Mouse (Mus musculus): ENCODE results near the gene Klhl10. TPM values are rescaled to one million over a fixed set of nuclear protein-coding genes. Genes with fewer than 3 reads are reported as not detected.
A peak's percentile ranks its signal among the peaks of the same experiment; 100 is the strongest.

Gene Klhl10
- polyA plus RNA-seq, 1 experiment: 0.90 TPM

- no peaks in the 10 kb centered on the region for H3K9me3 ChIP-seq (replicated peaks; ENCODE audit: control insufficient read depth, insufficient read depth, low read length, poor library complexity, severe bottlenecking)
- H3K4me1 ChIP-seq (ENCODE audit: control insufficient read depth, insufficient read depth, low read length): no peaks in the 10 kb centered on the region
- H3K27me3 ChIP-seq (ENCODE audit: control insufficient read depth, insufficient read depth, low read length, poor library complexity, severe bottlenecking): no peaks in the 10 kb centered on the region
- no peak overlapping the region for H3K4me3 ChIP-seq (ENCODE audit: low read depth, low read length)
- H3K27ac ChIP-seq (ENCODE audit: insufficient read depth, low read length): no peak overlapping the region
- no peaks in the 10 kb centered on the region for H3K36me3 ChIP-seq (ENCODE audit: control insufficient read depth, insufficient read depth, low read length, poor library complexity, severe bottlenecking)
- H3K9ac ChIP-seq (ENCODE audit: low read depth, poor library complexity, severe bottlenecking): no peak overlapping the region
- TF ChIP-seq CTCF (IDR thresholded peaks at IDR 0.05; ENCODE audit: low read depth, low read length) (no peak), EP300 (IDR thresholded peaks at IDR 0.05; ENCODE audit: insufficient read depth, low read depth, low read length) (no peak), POLR2A (IDR thresholded peaks at IDR 0.05; ENCODE audit: insufficient read depth, low read length) (no peak)
Observed at GRCm38 (mm10) chr11:100404456-100405074, 37.2 kb upstream of the Klhl10 start.

GRCm38 (mm10) chr11:100406273-100406672, 35.4 kb upstream of the Klhl10 start:
- no peaks in the 10 kb centered on the region for H3K27me3 ChIP-seq (ENCODE audit: control insufficient read depth, insufficient read depth, low read length, poor library complexity, severe bottlenecking)
- TF ChIP-seq CTCF (IDR thresholded peaks at IDR 0.05; ENCODE audit: low read depth, low read length) (no peak), EP300 (IDR thresholded peaks at IDR 0.05; ENCODE audit: insufficient read depth, low read depth, low read length) (no peak), POLR2A (IDR thresholded peaks at IDR 0.05; ENCODE audit: insufficient read depth, low read length) (no peak)
- no peaks in the 10 kb centered on the region for H3K9me3 ChIP-seq (replicated peaks; ENCODE audit: control insufficient read depth, insufficient read depth, low read length, poor library complexity, severe bottlenecking)
- H3K9ac ChIP-seq (ENCODE audit: low read depth, poor library complexity, severe bottlenecking): no peak overlapping the region
- H3K36me3 ChIP-seq (ENCODE audit: control insufficient read depth, insufficient read depth, low read length, poor library complexity, severe bottlenecking): no peaks in the 10 kb centered on the region
- H3K4me1 ChIP-seq (ENCODE audit: control insufficient read depth, insufficient read depth, low read length): no peaks in the 10 kb centered on the region
- H3K4me3 ChIP-seq (ENCODE audit: low read depth, low read length): no peak overlapping the region
- H3K27ac ChIP-seq (ENCODE audit: insufficient read depth, low read length): no peak overlapping the region

- Histone ChIP-seq H3K9ac (ENCODE audit: low read depth, poor library complexity, severe bottlenecking) (no peak overlapping the region), H3K4me1 (ENCODE audit: control insufficient read depth, insufficient read depth, low read length) (no peaks in the 10 kb centered on the region), H3K36me3 (ENCODE audit: control insufficient read depth, insufficient read depth, low read length, poor library complexity, severe bottlenecking) (no peaks in the 10 kb centered on the region), H3K27me3 (ENCODE audit: control insufficient read depth, insufficient read depth, low read length, poor library complexity, severe bottlenecking) (no peaks in the 10 kb centered on the region), H3K4me3 (ENCODE audit: low read depth, low read length) (no peak overlapping the region), H3K9me3 (replicated peaks; ENCODE audit: control insufficient read depth, insufficient read depth, low read length, poor library complexity, severe bottlenecking) (no peaks in the 10 kb centered on the region), H3K27ac (ENCODE audit: insufficient read depth, low read length) (no peak overlapping the region)
- TF ChIP-seq CTCF (IDR thresholded peaks at IDR 0.05; ENCODE audit: low read depth, low read length) (no peak), POLR2A (IDR thresholded peaks at IDR 0.05; ENCODE audit: insufficient read depth, low read length) (no peak), EP300 (IDR thresholded peaks at IDR 0.05; ENCODE audit: insufficient read depth, low read depth, low read length) (no peak)
Observed at GRCm38 (mm10) chr11:100406995-100407705, 34.6 kb upstream of the Klhl10 start.

GRCm38 (mm10) chr11:100408076-100408834, 33.5 kb upstream of the Klhl10 start:
- H3K9me3 ChIP-seq (replicated peaks; ENCODE audit: control insufficient read depth, insufficient read depth, low read length, poor library complexity, severe bottlenecking): no peaks in the 10 kb centered on the region
- no peaks in the 10 kb centered on the region for H3K36me3 ChIP-seq (ENCODE audit: control insufficient read depth, insufficient read depth, low read length, poor library complexity, severe bottlenecking)
- H3K4me3 ChIP-seq (ENCODE audit: low read depth, low read length): no peak overlapping the region
- no peak overlapping the region for H3K27ac ChIP-seq (ENCODE audit: insufficient read depth, low read length)
- H3K27me3 ChIP-seq (ENCODE audit: control insufficient read depth, insufficient read depth, low read length, poor library complexity, severe bottlenecking): no peaks in the 10 kb centered on the region
- no peaks in the 10 kb centered on the region for H3K4me1 ChIP-seq (ENCODE audit: control insufficient read depth, insufficient read depth, low read length)
- TF ChIP-seq POLR2A (IDR thresholded peaks at IDR 0.05; ENCODE audit: insufficient read depth, low read length) (no peak), CTCF (IDR thresholded peaks at IDR 0.05; ENCODE audit: low read depth, low read length) (peak; percentile 75)
- H3K9ac ChIP-seq (ENCODE audit: low read depth, poor library complexity, severe bottlenecking): no peak overlapping the region

- Histone ChIP-seq H3K4me1 (ENCODE audit: control insufficient read depth, insufficient read depth, low read length) (no peaks in the 10 kb centered on the region), H3K27ac (ENCODE audit: insufficient read depth, low read length) (no peak overlapping the region), H3K9ac (ENCODE audit: low read depth, poor library complexity, severe bottlenecking) (no peak overlapping the region), H3K27me3 (ENCODE audit: control insufficient read depth, insufficient read depth, low read length, poor library complexity, severe bottlenecking) (no peaks in the 10 kb centered on the region), H3K4me3 (ENCODE audit: low read depth, low read length) (no peak overlapping the region), H3K9me3 (replicated peaks; ENCODE audit: control insufficient read depth, insufficient read depth, low read length, poor library complexity, severe bottlenecking) (no peaks in the 10 kb centered on the region), H3K36me3 (ENCODE audit: control insufficient read depth, insufficient read depth, low read length, poor library complexity, severe bottlenecking) (no peaks in the 10 kb centered on the region)
- TF ChIP-seq POLR2A (IDR thresholded peaks at IDR 0.05; ENCODE audit: insufficient read depth, low read length): no peak
- TF ChIP-seq EP300 (IDR thresholded peaks at IDR 0.05; ENCODE audit: insufficient read depth, low read depth, low read length): no peak
- TF ChIP-seq CTCF (IDR thresholded peaks at IDR 0.05; ENCODE audit: low read depth, low read length): no peak
Observed at GRCm38 (mm10) chr11:100408835-100409462, 32.8 kb upstream of the Klhl10 start.

All from ES-Bruce4 (cell line).